Mouse (Mus musculus): Measurements from ENCODE around the gene Rapgef3.

The Rapgef3 gene

DNA sequence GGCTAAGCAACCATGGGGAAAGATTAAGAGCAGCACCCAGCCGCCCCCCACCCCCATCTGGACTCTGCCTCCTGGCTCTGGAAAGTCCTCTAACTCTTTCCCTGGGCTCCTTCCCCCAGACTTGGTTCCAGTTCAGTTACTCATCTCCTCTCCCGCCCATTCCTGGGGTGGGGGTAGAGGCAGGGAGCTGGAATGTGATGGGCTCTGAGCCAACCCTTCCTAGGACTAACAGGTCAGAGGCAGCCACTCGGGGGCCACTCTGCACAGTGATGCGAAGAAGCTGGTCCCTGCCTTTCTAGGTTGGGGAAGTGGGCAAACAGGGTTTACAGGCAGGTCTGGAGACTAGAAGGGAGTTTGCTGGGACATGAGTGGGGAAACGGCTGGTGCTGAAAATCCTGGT, 5.3 kb upstream of the Rapgef3 start:
- peak; percentile 61 for DNase-seq (ENCODE audit: low spot score)

GRCm38 (mm10) chr15:97770280-97770679, 2.5 kb upstream of the Rapgef3 start:
- no peak for DNase-seq (ENCODE audit: low spot score)

GRCm38 (mm10) chr15:97768192-97768591, 420 bp upstream of the Rapgef3 start:
- DNase-seq (ENCODE audit: low spot score) = peak; percentile 59

- DNase-seq (ENCODE audit: low spot score) = no peak
Measured at GRCm38 (mm10) chr15:97766594-97767279, 1.0 kb downstream of the Rapgef3 start.

- peak; percentile 50 for DNase-seq (ENCODE audit: low spot score)
Measured at GRCm38 (mm10) chr15:97766194-97766593, 1.6 kb downstream of the Rapgef3 start.

DNA sequence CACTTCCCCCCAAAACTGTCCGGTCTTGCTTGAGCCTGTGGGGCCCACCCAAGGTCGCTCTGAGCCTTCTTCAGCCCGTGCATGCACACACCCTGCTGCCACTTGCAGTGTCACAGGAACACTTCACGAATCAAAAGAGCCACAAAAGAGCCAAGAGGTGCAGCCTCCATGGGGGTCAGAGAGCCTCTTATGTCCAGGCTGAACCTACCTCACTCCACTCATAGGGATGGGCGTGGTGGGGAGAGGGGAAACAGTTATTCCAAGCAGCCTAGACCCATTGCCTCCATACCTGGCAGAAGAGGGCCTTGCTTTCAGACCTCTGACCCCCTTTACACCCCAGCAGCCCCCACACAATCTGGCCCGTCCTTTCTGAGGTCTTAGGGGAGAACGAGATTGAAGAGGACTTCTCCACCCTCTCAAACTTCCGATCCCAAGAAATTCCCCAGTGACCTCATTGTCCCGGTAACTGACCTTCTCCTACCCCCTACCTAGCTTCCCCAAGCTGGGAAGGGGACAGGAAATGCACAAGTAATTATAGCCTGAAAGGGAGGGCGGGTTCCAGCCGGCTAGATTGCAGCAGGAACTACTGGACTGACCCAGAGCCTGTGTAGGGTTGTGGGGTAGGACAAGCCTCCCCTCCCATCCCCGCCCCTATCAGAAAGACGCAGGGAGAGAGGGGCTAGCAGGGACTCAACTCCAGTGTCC, 2.5 kb downstream of the Rapgef3 start:
- no peak for DNase-seq (ENCODE audit: low spot score)

- no peak for DNase-seq (ENCODE audit: low spot score)
Measured at GRCm38 (mm10) chr15:97764532-97764931, 3.2 kb downstream of the Rapgef3 start.

DNA sequence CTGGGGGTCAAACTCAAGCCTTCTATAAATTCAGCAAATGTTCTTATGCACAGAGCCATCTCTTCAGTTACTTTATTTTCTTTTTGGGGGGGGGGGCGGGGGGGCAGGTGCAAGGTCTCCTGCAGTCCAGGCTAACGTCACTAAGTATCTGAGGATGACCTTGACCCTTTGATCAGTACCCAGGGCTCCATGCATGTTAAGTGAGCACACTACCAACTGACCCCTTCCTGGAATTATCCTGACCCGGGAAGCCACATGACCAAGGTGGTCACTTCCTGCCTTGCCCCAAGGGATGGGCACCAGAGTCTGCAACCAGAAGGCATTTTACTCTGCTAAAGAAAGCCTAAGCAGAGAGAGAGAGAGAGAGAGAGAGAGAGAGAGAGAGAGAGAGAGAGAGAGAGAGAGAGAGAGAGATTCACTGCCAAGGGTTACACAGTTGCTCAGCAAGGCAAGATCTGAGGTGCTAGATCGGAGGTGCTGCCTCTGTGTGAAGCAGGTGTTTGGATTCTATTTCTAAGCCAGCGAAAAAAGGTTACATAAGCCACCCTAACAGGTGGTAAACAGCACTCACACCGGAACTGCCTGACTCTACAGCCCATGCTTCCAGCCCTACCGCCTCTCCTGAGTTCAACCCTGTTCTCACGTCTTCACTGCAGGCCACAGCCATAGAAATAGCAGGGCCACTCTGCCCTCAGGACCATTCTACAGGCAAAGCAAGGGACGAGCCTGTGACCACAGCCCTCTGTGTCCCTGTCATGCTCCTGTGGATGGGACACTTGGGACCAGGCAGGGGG, 4.3 kb downstream of the Rapgef3 start:
- no peak for DNase-seq (ENCODE audit: low spot score)

DNA sequence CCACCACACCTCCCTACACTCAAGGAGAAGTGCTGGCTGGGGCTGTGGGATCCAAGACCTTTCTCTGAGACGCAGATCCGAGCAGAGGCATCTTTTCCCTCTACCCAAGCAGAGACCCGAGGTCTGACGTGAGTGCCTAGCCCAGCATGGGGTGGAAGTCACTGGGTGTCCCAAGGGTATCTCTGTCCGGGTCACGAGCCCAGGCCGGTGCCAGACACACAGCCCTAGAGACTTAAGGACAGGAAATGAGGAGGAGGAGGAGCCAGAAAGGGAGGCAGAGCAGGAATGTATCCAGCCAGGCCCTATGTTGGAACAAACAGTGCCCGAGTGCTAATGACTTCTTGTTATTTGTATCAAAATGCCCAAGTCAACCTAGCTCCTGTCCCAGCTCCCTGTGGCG, 5.0 kb downstream of the Rapgef3 start:
- DNase-seq (ENCODE audit: low spot score) = no peak

GRCm38 (mm10) chr15:97761438-97761837, 6.3 kb downstream of the Rapgef3 start:
- no peak for DNase-seq (ENCODE audit: low spot score)

DNA sequence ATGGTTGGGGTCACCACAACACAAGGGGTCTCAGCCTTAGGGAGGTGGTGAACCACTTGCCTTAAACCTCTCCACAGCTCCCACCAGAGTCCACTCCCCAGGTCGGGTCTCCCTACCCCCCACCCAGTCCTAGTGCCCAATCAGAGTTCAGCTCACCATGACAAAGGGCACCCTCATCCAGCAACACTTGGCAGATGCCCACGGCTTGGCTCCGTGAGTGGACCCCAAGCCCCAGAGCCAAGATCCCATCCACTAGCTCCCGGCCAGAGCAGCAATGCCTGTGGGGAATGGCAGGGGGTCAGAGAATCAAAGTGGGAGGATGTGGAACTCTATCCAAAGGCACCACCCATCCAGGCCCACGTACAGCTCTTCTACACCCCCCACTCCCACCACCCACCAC, 6.8 kb downstream of the Rapgef3 start:
- DNase-seq (ENCODE audit: low spot score) = no peak

- no peak for DNase-seq (ENCODE audit: low spot score)
Measured at GRCm38 (mm10) chr15:97760006-97760405, 7.8 kb downstream of the Rapgef3 start.

GRCm38 (mm10) chr15:97755361-97755760, 12.4 kb downstream of the Rapgef3 start:
- DNase-seq (ENCODE audit: low spot score) = no peak

DNA sequence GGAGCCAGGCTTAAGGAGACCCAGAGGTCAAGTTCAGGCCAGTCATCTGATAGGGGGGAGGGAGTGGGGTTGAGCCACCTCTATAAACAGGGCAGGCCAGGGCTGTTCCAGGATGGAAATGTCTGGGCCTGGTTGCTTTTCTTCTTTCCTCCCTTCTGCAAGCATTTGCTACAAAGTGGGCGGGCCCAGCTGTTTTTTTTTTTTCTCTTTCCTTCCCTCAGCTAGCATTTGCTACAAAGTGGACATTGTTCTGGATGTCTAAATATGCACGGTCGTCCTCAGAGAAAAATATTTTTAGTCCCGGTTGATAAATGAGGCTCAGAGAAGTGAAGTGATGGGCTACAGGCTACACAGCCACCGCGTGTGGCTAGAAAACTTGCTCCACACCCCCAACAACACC, 13.3 kb downstream of the Rapgef3 start:
- no peak for DNase-seq (ENCODE audit: low spot score)

- DNase-seq (ENCODE audit: low spot score) = no peak
Measured at GRCm38 (mm10) chr15:97752491-97752890, 15.3 kb downstream of the Rapgef3 start.

DNA sequence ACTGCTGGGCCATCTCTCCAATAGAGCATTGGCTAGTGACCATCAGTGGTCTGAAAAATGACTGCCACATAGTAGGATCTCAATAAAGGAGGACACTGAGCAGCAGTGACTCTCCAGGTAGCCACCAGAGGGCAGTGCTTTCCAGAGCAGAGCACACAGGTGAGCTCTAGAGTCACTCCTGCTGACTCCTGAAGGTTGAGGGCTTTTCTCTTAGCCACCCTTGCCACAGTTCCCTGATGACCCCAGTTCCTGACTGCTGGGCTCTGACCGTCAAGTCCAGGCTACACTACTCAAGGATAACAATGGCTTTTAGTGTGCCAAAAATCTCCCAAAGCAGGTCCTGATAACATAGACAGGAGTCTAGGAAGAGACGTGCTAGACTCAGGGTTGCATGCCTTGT, 16.1 kb downstream of the Rapgef3 start:
- DNase-seq (ENCODE audit: low spot score) = no peak

- DNase-seq (ENCODE audit: low spot score) = no peak
Measured at GRCm38 (mm10) chr15:97750697-97751096, 17.1 kb downstream of the Rapgef3 start.

GRCm38 (mm10) chr15:97749841-97750240, 17.9 kb downstream of the Rapgef3 start:
- DNase-seq (ENCODE audit: low spot score) = no peak

GRCm38 (mm10) chr15:97749397-97749796, 18.4 kb downstream of the Rapgef3 start:
- DNase-seq (ENCODE audit: low spot score) = no peak

DNA sequence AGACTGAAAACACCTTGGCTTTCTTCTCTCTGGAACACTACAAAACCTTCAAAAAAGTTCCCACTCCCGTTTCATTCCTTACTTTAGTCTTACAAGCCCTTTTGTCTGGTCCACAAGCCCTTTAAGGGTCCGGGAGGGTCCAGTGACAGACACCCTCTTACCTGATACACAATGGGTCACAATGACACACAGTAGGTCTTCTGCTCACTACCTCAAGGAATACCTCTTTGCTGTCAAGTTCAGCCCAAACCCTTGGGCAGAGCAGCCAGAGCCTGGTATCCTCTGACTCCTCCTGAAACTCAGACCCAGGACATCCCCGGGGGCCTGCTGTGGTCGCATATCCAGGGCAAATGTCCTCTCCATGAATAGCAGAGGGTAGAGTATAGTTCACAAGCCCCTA, 18.8 kb downstream of the Rapgef3 start:
- DNase-seq (ENCODE audit: low spot score) = no peak

DNA sequence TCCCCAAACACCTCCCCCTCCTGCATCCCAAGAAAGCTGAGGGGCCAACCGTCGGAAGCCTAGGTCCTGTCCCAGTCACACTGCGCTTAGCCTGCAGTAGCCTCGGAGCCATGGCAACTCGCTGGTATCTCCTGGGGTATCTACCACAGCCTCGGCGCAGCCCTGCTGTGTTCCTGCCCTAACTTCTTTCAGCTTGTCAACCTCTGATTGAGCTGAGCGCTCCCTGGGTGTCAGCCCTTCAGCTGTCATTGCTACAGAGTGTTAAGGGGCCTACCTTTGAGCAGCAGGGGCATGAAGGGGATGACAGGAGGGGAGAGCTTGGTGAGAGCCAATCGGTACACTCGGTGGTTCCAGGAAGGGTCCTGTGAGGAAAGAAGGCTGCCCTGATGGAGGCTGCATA, 19.5 kb downstream of the Rapgef3 start:
- DNase-seq (ENCODE audit: low spot score) = no peak

DNA sequence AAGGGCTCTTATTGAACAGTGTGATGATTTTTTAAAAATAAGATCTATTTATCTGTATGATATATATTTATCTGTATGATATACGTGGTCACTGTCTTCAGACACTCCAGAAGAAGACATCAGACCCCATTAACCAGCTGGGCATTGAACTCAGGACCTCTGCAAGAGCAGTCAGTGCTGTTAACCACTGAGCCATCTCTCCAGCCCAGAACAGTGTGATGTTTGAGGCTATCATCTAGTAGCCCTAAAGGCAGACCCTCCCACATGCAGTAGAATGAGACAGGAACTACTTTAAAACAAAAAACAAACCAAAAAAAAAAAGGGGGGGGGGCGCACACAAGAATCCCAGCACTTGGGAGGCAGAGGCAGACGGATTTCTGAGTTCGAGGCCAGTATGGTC, 20.3 kb downstream of the Rapgef3 start:
- DNase-seq (ENCODE audit: low spot score) = no peak

DNA sequence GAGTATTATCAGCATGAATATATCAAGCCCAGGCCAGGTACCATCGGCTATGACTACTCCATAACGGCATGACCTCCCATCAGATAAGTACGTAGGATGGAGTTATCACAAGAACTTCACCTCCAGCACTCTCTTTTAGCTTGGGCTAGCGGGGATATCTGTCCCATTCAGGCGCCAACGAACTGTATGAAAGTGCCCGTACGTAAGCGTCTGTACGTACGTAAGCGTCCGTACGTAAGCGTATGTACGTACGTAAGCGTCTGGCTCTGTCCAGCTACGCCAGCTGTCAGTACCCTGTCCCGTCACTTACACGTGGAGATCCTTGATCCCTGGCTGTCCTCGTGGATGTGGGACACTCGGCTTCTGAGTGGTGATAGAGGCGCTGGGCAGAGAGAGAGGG, 21.0 kb downstream of the Rapgef3 start:
- DNase-seq (ENCODE audit: low spot score) = no peak

Measured in embryo, embryonic 10 days (tissue).